8 mouse cellular contexts compared by ENCODE assay signal in the genomic region with DNA sequence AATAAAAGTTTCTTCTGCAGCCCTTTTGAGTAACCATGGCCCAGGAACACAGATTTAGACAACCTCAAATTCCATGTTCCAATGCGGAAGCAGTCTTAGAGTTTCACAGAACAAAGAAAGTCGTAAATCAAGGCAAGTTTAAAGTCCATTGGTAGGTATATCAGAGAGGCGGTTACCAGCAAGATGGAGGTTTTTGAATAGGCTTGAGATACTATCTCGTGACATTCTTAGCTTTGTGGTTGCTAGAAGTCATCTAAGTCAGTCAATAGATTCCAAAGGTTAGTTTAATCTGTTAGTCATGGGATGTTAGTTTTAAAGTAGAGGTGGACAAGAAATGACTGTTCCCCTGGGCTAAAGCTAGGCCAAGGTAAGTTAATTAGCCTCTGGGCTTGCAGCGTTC. TPM values are rescaled to one million over a fixed set of nuclear protein-coding genes. Genes with fewer than 3 reads are reported as not detected.
DNase-seq lines count a peak whose midpoint lies in the region; ATAC-seq and TF ChIP-seq lines count a peak whose summit lies in the region.

A gene (minus strand): TSS at position 89 of the 400 bp plus-strand sequence.

- ATAC-seq in lung, postnatal 0 days, result no peak
- ATAC-seq in hematopoietic stem cell, adult 5-6 weeks (replicated peaks in 1 of 2; ENCODE audit: insufficient read depth in 1 of 2, low FRiP score in 2 of 2, low TSS enrichment in 1 of 2, low read depth in 1 of 2, poor library complexity in 2 of 2, severe bottlenecking in 2 of 2), result peak; percentile 81 to 83
- peak; percentile 56; the same call in 1 of the 2 replicates for ATAC-seq in neural tube, embryonic 15.5 days (ENCODE audit: low FRiP score)

- H3K9ac ChIP-seq in lung, postnatal 0 days (replicated peaks; ENCODE audit: low read depth), result peak within 1 kb of the TSS; percentile 82
- peak within 1 kb of the TSS; percentile 78 for H3K9ac ChIP-seq in neural tube, embryonic 15.5 days (replicated peaks)

- H3K27ac ChIP-seq in lung, postnatal 0 days (ENCODE audit: low read length), result peak within 1 kb of the TSS; percentile 82
- H3K27ac ChIP-seq in forebrain, embryonic 10.5 days, result peak within 1 kb of the TSS; percentile 87
- H3K27ac ChIP-seq in limb, embryonic 10.5 days, result peak within 1 kb of the TSS; percentile 92
- H3K27ac ChIP-seq in neural tube, embryonic 15.5 days (replicated peaks), result peak within 1 kb of the TSS; percentile 68

- TF ChIP-seq CTCF in lung, postnatal 0 days (IDR thresholded peaks at IDR 0.05), result no peak

- H3K4me1 ChIP-seq in lung, postnatal 0 days (ENCODE audit: insufficient read depth, low read depth, low read length), result no peaks in the 10 kb centered on the region
- peaks cover 15% of the 10 kb centered on the region for H3K4me1 ChIP-seq in forebrain, embryonic 10.5 days
- H3K4me1 ChIP-seq in limb, embryonic 10.5 days, result peaks cover 10% of the 10 kb centered on the region; the same call in 1 of the 2 replicates
- peaks cover 13% of the 10 kb centered on the region for H3K4me1 ChIP-seq in neural tube, embryonic 15.5 days

- no peaks in the 10 kb centered on the region for H3K9me3 ChIP-seq in lung, postnatal 0 days (ENCODE audit: low read length)
- H3K9me3 ChIP-seq in forebrain, embryonic 10.5 days, result no peaks in the 10 kb centered on the region
- H3K9me3 ChIP-seq in limb, embryonic 10.5 days (replicated peaks), result no peaks in the 10 kb centered on the region
- no peaks in the 10 kb centered on the region for H3K9me3 ChIP-seq in neural tube, embryonic 15.5 days (replicated peaks)

- DNase-seq in lung, postnatal 0 days (ENCODE audit: low spot score), result no peak
- DNase-seq in lung, adult 18-20 months, result no peak
- no peak for DNase-seq in forebrain, embryonic 10.5 days (ENCODE audit: extremely low spot score, low spot score)
- no peak for DNase-seq in limb, embryonic 10.5 days (ENCODE audit: low spot score)
- DNase-seq in spleen, postnatal 14 days (ENCODE audit: low spot score in 2 of 2), result no peak
- no peak for DNase-seq in frontal cortex, postnatal 25 days (ENCODE audit: low spot score in 2 of 2)

- 45% methylated on average over 5 of the region's 5 CpGs for WGBS in lung, postnatal 0 days
- 45% methylated on average over 5 of the region's 5 CpGs for WGBS in forebrain, embryonic 10.5 days
- 43% methylated on average over 5 of the region's 5 CpGs for WGBS in limb, embryonic 10.5 days
- 29% methylated on average over 5 of the region's 5 CpGs for WGBS in neural tube, embryonic 15.5 days

- H3K4me2 ChIP-seq in lung, postnatal 0 days (replicated peaks; ENCODE audit: low read depth, low read length), result peak within 1 kb of the TSS; percentile 88
- H3K4me2 ChIP-seq in neural tube, embryonic 15.5 days, result peak within 1 kb of the TSS; percentile 88

- peak within 1 kb of the TSS; percentile 62 for H3K4me3 ChIP-seq in lung, postnatal 0 days (ENCODE audit: low read depth, low read length)
- H3K4me3 ChIP-seq in forebrain, embryonic 10.5 days, result peak within 1 kb of the TSS; percentile 68
- peak within 1 kb of the TSS; percentile 86 for H3K4me3 ChIP-seq in limb, embryonic 10.5 days
- H3K4me3 ChIP-seq in neural tube, embryonic 15.5 days (replicated peaks), result peak within 1 kb of the TSS; percentile 88

- H3K27me3 ChIP-seq in lung, postnatal 0 days (replicated peaks; ENCODE audit: insufficient read depth, low read length), result no peaks in the 10 kb centered on the region
- peaks cover 31% of the 10 kb centered on the region for H3K27me3 ChIP-seq in forebrain, embryonic 10.5 days (ENCODE audit: poor library complexity, severe bottlenecking)
- H3K27me3 ChIP-seq in limb, embryonic 10.5 days (ENCODE audit: low read depth, poor library complexity, severe bottlenecking), result no peaks in the 10 kb centered on the region
- H3K27me3 ChIP-seq in neural tube, embryonic 15.5 days (replicated peaks), result no peaks in the 10 kb centered on the region

- 0 out of 2 replicates have a peak, but pooled peaks have one; percentile 1 for TF ChIP-seq EP300 in lung, postnatal 0 days (IDR thresholded peaks at IDR 0.05)

- no peaks in the 10 kb centered on the region for H3K36me3 ChIP-seq in lung, postnatal 0 days (ENCODE audit: insufficient read depth, low read length)
- H3K36me3 ChIP-seq in forebrain, embryonic 10.5 days (replicated peaks), result no peaks in the 10 kb centered on the region
- no peaks in the 10 kb centered on the region for H3K36me3 ChIP-seq in limb, embryonic 10.5 days
- H3K36me3 ChIP-seq in neural tube, embryonic 15.5 days, result no peaks in the 10 kb centered on the region

RNA-seq across cellular contexts. Expression of the gene that starts here (rescaled TPM):
- polyA plus RNA-seq in lung, postnatal 0 days (2015; fragmentation: Nextera tagmentation; extraction: Ambion mirVana), result 4.0 and 4.6 TPM in 2 replicates
- polyA plus RNA-seq in forebrain, embryonic 10.5 days (2016; fragmentation: Nextera tagmentation; extraction: Ambion mirVana), result 13.5 and 14.5 TPM in 2 replicates
- total RNA-seq in hematopoietic stem cell, adult 5-6 weeks (2017), result 39.8 and 42.9 TPM in 2 replicates
- 7.4 and 10.7 TPM in 2 replicates for polyA plus RNA-seq in limb, embryonic 10.5 days (2016; fragmentation: Nextera tagmentation; extraction: Ambion mirVana)
- polyA plus RNA-seq in neural tube, embryonic 15.5 days (2015; fragmentation: Nextera tagmentation; extraction: Ambion mirVana), result 14.8 and 17.4 TPM in 2 replicates
